Mouse (Mus musculus) WW6 (cell line): ENCODE results near the gene Srrt.
"Not testable (repeated sequence)": the region's sequence is repeated elsewhere in the genome, so short reads cannot be mapped to it uniquely, and the experiment has no call there.

Source experiments
- DNase-seq: peaks from one replicate; pipeline ENCODE4 v3.0.0-alpha.2; 2013; ENCODE audit warnings: low read depth, low spot score

Srrt gene

DNA sequence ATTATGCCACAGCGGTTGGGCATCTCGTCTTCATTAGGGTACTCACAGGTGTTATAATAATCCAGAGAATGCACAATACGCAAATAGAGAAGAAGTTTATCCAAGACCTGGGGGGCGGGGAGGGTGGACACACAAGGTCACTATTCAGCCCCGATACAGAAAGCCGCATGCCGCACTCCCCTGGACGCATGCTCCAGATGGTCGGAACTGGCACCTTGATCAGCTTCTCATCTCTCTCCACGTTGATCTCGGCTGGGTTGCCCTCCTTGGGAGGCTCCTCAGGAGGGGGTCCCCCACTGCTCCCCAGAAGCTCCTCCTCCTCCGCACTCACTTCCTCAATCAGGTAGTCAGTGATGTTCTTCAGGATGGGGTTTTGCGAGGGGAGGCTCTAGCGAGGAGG is 10.3 kb downstream of the Srrt start:
- DNase-seq: no peak

DNA sequence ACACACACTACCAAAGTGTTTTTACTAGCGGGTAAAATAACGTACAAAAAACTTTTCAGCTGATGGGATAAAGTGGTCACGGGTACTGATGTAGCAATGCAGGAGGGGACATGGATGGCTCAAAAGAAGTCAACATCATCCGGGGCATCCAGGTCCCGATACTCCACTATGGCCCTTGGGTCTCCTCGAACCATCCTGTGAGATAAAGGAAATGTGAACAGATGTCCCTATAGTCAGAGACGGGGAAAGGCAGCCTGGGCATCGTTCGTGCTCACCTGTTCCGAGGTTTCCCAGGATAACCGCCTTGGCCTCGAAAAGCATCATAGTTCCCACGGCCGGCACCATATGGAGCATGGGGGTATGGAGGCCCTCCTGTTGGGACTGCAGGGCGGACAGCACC is 11.8 kb downstream of the Srrt start:
- no peak for DNase-seq

DNA sequence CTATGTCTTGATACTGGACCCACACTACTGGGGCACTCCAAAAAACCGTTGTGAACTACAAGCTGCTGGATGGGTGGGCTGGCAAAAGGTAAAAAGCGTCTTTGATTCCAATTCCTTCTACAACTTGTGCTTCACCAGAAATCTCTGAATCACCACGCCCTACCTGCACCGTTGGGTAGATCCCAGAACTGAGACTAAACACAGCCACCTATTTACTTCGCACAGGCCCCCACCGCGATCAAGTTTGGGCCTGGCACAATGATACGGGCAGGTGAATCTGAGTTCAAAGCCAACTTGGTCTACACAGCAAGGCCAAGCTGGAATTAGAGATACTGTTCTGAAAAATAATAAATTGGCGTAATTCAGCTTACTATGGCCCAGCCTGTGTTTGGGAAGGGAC is 12.2 kb downstream of the Srrt start:
- DNase-seq: no peak

DNA sequence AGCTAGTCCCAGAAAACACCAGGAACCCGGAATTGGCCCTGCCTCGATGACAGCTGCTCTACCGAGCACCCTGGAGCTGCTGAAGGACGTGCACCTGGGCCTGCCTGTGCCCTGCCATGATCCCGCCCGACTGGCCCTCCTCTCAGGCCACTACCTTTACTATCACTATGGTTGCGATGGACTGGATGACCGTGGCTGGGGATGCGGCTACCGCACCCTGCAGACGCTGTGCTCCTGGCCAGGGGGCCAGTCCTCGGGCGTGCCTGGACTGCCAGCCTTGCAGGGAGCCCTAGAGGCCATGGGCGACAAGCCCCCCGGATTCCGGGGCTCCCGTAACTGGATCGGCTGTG is 12.8 kb downstream of the Srrt start:
- DNase-seq: no peak

DNA sequence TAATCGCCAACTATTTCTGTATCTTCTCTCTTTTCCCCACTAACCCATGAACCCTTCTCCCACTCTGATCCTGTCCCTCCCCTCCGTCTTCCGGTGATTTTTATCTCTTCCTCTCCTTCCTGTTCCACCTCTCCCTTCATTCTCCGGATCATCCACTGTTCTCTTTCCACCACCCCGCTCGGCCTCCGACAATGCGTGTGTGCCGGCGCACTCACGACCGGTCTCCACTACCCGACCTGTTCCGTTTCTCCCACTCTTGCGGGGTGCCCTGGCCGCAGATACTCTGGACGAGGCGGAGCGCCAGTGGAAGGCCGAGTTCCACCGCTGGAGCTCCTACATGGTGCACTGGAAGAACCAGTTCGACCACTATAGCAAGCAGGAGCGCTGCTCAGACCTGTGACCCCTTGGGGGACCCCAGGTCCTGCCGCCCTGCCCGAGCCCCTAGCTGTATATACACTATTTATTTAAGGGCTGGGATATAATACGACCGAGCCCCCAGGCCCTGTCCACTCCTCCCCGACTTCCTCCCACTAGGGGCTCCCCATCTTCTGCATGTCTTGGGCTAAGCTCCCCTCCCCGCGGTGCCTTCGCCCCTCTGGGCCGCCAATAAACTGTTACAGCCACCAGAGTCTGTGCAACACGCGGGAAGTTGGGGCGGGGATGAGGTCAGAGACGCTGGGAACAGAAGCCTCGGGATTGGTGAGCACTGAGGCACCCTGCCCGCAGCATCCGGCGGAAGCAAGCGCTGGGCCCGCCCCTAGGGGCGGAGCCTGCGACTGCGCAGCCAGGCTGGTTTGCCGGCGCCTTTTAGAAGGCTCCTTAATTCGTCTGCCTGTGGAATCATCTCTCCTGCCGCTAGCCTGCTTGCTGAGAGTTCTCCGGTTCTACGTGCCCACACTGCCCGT is 13.4 kb downstream of the Srrt start, which contains the start of gene Ufsp1:
Gene Ufsp1, plus strand, starts transcription at position 791 of the 905 bp plus-strand sequence.
- DNase-seq: peak; percentile 87

DNA sequence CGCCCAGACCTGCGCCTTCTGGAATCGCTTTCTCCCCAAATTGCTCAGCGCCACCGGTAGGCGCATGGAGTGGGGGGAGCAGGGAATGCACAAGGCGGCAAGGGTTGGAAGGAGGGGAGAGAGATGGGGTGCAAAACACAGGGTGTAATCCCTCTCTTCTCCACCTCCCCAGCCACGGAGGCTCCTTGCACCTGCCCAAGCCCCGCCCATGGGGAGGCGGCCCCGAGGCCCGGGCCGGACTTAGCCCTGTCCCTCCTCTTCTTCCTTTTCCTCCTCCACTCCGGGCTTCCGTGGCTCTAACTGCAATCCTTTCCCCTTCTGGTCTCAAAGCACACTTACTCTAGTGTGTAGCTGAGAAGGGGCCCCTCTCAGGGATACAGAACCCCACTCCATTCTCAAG is 14.2 kb downstream of the Srrt start:
- DNase-seq: no peak

DNA sequence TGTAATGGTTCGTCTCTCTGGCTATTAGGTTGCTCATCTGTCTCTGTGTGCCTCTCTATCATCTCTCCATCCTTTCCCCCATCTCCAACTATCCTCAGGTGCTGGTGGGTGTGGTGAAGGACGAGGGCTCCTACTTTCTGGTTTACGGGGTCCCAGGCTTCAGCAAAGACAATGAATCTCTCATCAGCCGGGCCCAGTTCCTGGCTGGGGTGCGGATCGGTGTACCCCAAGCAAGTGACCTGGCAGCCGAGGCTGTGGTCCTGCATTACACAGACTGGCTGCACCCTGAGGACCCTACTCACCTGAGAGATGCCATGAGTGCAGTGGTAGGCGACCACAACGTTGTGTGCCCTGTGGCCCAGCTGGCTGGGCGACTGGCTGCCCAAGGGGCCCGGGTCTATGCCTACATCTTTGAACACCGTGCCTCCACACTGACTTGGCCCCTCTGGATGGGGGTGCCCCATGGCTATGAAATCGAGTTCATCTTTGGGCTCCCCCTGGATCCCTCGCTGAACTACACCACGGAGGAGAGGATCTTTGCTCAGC is 16.0 kb downstream of the Srrt start:
- no peak for DNase-seq

DNA sequence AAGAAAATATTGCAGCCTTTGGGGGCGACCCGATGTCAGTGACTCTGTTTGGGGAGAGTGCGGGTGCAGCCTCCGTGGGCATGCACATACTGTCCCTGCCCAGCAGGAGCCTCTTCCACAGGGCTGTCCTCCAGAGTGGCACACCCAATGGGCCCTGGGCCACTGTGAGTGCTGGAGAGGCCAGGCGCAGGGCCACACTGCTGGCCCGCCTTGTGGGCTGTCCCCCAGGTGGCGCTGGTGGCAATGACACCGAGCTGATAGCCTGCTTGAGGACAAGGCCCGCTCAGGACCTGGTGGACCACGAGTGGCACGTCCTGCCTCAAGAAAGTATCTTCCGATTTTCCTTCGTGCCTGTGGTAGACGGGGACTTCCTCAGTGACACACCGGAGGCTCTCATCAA is 16.8 kb downstream of the Srrt start:
- no peak for DNase-seq

DNA sequence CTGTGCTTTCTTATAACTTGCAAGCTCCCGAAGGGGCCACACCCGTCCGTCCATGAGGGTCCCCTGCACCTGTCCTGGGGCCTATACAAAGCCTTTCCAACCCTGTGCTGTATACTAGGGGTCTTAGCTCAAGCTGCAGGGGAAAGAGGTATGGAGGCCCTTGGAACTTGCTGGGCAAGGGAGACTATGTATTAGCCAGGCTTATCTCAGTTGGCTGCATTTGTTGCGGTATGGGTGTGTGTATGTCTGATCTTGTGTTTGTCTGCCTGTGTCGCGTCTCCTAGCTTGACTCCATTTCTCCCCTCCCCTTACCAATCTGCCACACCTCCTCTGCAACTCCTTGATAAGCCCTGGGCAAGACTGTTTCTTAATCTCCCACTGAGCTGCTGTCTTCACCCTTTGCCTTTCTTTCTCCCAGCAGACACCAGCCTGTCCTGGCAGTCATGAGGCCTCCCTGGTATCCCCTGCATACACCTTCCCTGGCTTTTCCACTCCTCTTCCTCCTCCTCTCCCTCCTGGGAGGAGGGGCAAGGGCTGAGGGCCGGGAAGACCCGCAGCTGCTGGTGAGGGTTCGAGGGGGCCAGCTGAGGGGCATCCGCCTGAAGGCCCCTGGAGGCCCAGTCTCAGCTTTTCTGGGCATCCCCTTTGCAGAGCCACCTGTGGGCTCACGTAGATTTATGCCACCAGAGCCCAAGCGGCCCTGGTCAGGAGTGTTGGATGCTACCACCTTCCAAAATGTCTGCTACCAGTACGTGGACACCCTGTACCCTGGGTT is 17.7 kb downstream of the Srrt start:
- DNase-seq: no peak

DNA sequence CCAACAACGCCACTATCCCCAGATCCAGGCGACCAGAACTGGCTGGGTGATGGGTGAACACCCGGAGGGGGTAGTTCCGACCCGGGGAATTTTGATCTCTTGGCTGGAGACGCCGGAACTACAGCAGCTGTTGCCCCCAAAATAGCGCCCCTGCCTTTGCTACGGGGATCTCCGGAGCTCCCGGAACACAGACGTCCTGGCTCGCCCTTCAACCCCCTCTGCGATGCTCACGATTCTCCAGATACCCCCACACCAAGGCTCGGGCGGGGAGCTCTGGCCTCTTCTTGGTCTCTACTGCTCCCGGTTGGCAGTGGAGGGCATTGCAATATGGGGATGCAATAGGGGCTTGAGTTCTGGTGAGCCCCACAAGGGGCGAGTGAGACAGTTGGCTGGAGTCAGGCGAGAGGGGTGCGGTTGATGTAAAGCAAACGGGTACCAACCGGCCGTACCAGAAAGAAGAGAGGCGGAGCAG is 18.4 kb downstream of the Srrt start:
- DNase-seq: peak; percentile 54

DNA sequence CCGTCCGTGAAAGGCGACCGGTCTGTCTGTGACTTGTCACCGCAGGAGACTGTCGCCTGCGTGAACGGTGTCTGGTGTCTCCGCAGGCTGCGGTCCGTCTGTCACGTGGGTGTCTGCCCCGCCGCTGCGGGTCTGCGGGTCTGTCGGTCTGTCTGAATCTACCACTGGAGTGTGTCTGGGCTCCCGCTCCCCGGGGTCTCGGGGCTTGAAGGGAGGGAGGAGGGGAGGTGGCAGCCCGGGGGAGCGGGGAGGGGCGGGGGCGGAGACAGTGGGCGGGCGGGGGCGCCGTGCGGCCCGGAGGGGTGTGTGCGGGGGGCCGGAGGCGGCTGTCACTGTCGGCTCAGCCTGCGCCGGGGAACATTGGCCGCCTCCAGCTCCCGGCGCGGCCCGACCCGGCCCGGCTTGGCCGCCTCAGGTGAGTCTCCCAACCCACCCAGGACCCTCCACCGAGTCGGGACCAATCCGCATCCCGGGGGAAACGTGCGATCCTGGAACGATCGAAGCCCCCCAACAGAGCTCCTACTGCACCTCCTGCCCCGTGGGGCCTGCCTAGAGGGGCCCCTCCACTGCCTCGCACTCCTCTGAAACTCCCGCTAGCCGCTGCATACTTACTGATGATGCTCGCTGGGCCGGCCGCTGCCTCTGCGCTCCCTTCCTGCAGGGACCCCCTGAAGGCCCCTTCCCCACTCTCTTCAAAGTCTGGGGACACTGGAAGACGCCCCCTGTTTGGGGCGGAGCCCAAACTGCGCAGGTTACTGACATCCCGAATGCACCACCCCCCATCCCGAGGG is 19.3 kb downstream of the Srrt start:
- no peak for DNase-seq

DNA sequence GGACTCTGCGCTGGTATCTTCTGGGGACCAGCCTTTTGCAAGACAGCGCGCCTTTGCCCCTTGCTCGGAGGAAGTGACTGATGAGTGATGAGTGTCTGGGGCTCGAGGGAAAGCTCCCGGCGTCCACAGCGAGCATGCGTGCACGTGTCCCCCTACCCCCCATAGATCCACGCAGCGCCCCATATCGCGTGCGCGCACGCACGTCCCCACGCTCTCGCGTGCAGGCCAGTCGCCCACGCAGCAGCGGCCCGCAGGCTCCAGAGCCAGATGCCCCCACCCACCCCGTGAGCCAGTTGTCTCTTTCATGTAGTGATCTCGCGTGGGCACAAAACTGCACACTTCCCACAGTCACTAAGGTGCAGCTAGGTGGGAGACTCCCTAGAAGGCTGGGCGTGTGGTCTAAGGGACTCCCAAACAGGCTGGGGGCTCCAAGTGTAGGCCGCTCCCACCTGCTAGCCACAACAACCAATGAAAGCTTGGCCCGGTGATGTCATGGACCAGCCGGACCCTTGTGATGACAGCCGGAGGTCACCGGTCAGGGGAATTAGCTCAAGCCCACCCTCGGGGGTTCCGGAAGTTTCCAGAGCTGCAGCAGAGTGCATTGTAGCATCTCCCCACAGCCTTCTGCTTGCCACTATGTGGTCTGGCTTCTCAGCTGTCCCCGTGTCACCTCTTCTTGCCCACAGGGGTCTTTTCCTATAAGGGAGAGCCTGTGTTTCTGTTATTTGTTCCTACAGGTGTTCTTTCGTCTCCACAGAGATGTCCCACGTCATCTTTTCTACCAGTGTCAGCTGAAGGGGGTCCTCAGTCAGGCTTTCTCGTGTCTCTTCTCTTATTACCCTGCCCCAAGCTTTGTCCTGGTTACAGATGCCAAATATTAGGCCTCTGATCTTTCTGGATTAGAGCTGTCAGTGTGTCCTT is 20.2 kb downstream of the Srrt start, which contains the start of gene Ache:
Gene Ache, plus strand, starts transcription at position 488 of the 921 bp plus-strand sequence.
- DNase-seq: no peak

DNA sequence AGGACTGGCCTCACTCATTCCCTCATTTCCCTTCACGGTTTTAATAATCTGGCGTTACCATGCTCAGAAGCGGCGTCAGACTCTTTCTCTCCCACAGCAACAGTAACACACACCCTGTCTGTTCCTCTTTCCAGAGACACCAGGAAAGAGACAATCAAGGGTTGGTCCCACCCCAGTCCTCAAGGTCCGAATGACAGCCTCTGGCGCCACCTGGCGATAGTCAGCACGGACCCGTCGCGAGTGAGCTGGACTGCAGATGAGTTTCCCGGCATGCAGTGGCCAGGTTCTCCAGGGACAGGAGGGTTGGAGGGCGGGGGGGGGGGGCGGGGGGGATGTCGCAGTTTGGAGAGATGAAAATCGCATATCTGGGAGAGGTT is 20.8 kb downstream of the Srrt start:
- DNase-seq: no peak

DNA sequence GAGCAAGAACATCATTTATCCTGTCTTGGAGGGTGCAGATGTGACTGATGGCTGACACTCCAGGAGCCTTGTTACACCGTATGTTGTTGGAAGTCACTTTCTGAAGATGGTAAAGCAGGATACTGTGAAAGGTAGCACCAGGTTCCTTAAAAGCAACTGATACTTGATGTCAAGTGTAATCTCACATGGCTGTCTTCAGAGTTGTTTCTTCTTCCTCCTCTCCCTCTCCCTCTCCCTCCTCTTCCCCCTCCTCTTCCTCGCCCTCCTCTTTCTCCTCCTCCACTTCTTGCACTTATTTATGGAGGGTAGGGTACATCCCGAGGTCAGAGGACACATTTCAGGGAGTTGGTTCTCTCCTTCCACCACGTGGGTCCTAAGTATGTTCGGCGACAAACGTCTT is 21.5 kb downstream of the Srrt start:
- no peak for DNase-seq

DNA sequence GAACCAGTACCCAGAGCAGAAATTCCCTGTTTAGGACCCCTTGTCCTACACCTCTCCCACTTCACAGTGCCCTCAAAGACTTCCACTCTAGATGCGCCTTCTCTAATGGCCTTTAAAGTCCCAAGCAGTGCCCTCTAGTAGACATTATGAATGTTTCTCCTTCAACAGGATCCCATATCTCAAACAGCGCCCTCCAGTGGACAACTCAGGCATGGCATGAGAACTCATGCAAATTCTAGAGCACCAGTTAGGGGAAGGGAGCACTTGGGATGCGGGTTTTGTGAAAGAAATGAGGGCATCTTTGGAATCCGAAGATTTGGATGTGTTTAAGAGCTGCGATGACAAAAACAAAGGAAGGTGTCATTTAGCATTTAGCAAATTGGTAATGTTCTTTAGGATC is 22.4 kb downstream of the Srrt start:
- no peak for DNase-seq

DNA sequence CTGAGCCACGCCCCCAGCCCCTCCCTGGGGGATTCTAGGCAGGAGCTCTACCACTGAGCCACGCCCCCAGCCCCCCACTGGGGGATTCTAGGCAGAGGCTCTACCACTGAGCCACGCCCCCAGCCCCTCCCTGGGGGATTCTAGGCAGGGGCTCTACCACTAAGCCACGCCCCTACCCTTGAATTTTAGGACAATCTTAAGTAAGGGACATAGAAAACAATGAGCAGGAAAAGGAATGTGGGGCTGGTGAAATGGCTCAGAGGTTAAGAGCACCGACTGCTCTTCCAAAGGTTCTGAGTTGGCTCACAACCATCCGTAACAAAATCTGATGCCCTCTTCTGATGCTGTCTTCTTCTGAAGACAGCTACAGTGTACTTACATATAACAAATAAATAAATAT is 23.1 kb downstream of the Srrt start:
- DNase-seq: not testable (repeated sequence)

DNA sequence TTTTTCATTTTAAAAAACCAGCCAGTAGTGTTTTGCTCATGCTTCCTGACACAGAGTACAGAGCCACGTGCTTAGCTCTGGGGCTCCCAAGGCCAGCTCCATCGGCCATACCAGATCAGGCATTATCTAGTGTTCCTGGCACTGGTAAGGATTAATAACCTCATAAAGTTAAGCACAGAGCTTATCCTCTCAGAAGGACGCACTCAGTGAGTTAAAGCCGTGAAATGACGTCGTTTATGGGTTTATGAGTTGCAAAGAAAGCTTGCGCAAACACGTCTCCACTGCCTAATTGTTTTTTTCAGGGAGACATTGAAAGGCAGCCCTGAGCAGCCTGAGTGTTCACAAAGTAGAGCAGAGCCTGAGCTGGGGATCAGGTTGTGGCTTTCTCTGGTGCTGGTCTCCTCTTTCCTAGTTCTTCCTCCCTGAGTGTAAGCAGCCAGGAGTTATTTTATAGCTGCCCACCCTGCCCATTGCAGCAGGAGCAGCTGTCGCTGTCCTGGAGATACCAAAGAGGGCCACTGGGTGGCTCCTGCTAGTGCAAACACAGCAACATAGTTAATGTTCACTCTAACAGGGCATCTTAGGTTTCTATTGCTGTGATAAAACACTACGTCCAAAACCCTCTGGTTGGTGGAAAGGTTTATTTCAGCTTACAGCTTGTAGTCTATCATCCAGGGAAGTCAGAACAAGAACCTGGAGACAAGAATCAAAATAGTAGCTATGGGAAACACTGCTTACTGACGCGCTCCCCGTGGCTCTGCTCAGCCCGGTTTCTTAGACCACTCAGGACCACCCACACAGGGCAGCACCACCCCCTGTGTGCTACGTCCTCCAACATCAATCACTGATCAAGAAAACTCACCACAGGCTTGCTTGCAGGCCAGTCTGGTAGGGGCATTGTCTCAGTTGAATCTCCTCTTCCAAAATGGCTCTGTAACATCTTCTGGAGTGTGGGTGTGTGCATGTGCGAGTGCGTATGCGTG is 29.8 kb downstream of the Srrt start:
- no peak for DNase-seq

DNA sequence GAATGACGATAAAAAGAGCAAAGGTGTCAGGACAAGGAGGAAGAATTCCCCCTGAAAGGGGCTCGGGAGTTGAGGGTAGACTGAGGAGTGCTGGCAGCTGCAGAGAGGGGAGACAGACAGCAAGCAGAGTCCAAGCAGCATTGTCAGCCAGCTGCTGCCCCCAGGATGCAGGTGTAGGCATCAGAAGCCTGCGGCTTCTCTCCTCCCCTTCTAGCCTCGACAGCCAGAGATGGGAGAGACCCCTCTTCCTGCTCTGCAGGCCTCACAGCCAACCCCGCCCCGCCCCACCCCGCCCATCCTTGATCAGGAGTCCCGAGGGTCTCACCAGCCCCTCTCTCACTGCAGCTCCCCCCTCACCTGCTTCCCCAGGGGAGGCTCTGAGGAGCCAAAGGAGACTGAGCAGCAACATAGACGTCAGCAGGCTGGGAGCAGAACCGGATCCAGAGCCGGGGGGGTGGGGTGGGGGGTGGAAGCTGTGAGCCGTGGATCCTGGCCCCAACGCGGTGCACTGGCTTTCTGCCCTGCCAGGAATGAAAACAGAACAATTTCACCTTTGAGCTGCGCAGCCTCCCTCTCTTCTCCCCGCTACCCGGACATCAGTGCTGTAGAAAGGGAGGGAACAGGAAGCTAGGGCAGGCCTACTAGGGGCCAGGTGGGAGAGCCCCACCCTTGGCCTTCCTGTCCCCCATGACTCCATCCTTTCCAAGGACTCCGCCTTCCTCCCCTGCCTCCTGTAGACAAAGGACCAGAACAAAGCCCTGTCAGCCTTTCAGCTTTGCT is 39.2 kb downstream of the Srrt start:
- DNase-seq: no peak

DNA sequence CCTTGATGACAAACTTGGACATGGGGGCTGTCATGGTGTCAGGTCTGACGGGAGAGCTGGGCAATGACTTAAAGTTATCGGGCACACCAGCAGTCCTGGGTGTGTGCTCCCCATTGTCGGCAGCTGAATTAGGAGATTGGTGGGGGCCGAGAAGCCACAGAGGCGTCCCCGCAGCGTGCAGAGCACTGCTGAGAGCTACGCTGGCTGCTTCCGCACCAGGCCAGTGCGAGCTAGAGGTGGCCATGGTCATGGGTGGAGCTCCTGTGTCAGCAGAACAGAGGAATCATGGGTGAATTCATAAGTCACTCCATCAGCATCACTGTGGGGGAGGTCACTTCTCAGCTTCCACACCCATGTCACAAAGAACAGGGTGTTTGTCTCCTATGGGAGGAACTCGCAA is 42.7 kb downstream of the Srrt start:
- DNase-seq: no peak
